Mouse (Mus musculus): ENCODE data around the gene Ybx3.

DNA sequence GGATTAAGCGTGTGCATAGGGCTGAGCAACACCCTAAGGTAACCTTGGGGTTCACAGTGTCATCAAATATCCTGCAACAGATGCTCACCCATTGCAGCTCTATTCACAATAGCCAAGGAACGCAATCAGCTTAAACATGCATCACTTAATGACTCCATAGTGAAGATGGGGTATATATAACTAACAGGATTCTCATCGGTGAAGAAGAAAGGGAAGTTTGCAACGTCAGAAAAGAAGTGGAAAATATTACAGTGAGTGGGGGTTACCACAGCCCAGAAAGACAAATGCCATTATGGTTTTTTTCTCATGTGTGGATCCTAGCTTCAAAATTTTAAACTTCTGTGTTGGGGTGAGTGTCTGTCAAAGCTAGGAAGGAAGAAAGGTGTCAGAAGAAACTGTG, 16.9 kb upstream of the Ybx3 start:
- TF ChIP-seq GATA1 (IDR thresholded peaks at IDR 0.05; ENCODE audit: borderline replicate concordance, low read length) (no peak), FLI1 (IDR thresholded peaks at IDR 0.05; ENCODE audit: low read length) (no peak)
